Mouse (Mus musculus): Measurements from ENCODE around the gene Rbm45. TPM values are rescaled to one million over a fixed set of nuclear protein-coding genes. Genes with fewer than 3 reads are reported as not detected.

Gene Rbm45
- total RNA-seq, 2 experiments from 2014 or later: 10.5 to 15.1 TPM

Other genes with a start within 250 kb of the Rbm45 start
- not detected in 2 replicates for gene Pde11a, start 31.2 kb upstream of the Rbm45 start, total RNA-seq (2015; ENCODE audit: low replicate concordance)
- gene Pde11a, start 31.2 kb upstream of the Rbm45 start, total RNA-seq (2017; ENCODE audit: low replicate concordance): not detected in 2 replicates
- gene Cyct, start 9.5 kb upstream of the Rbm45 start, total RNA-seq (2015; ENCODE audit: low replicate concordance): not detected in 2 replicates
- not detected in 2 replicates for gene Cyct, start 9.5 kb upstream of the Rbm45 start, total RNA-seq (2017; ENCODE audit: low replicate concordance)
- not detected in 2 replicates for gene Osbpl6, start 36.5 kb downstream of the Rbm45 start, total RNA-seq (2015; ENCODE audit: low replicate concordance)
- not detected in 2 replicates for gene Osbpl6, start 36.5 kb downstream of the Rbm45 start, total RNA-seq (2017; ENCODE audit: low replicate concordance)